Mouse (Mus musculus) ES-E14 (cell line): ENCODE measurements around the gene Prpf4b. TPM values are rescaled to one million over a fixed set of nuclear protein-coding genes. Genes with fewer than 3 reads are reported as not detected.
"Not testable (repeated sequence)": the region's sequence is repeated elsewhere in the genome, so short reads cannot be mapped to it uniquely, and the experiment has no call there.

Experiments
- DNase-seq: peaks from one replicate; pipeline ENCODE4 v3.0.0-alpha.2; 2013; ENCODE audit warnings: low read depth, low spot score
- H3K27ac ChIP-seq: 2 replicates; pipeline ENCODE4 v1.5.1; 2012; ENCODE audit warnings: low read depth, mild to moderate bottlenecking, low read length, moderate library complexity, mixed read lengths; ENCODE audit not compliant: poor library complexity, insufficient read depth, severe bottlenecking
- H3K36me3 ChIP-seq: 2 replicates; pipeline ENCODE4 v1.6.1; 2012; ENCODE audit warnings: mild to moderate bottlenecking, low read length, moderate library complexity, mixed read lengths; ENCODE audit not compliant: control insufficient read depth, poor library complexity, insufficient read depth, severe bottlenecking
- H3K4me1 ChIP-seq, 2 experiments: fragments of 150-350 bp in 1 of 2; sonication (generic) in 1 of 2; 2 replicates each; pipeline ENCODE4 v1.6.1; 2012; ENCODE audit warnings: low read length in 2 of 2, mild to moderate bottlenecking in 1 of 2, mixed read lengths in 1 of 2; ENCODE audit not compliant: control insufficient read depth in 2 of 2, insufficient read depth in 2 of 2, poor library complexity in 1 of 2
- H3K4me3 ChIP-seq, 2 experiments: fragments of 150-350 bp in 1 of 2; sonication (generic) in 1 of 2; 2 replicates each; pipeline ENCODE4 v1.5.1; 2012; ENCODE audit warnings: low read length in 2 of 2, low read depth in 1 of 2, mild to moderate bottlenecking in 1 of 2, mixed read lengths in 1 of 2; ENCODE audit not compliant: insufficient read depth in 1 of 2, poor library complexity in 1 of 2, severe bottlenecking in 1 of 2
- H3K9ac ChIP-seq: 2 replicates; pipeline ENCODE4 v1.6.1; 2012; ENCODE audit warnings: low read depth, mild to moderate bottlenecking, low read length, mixed read lengths; ENCODE audit not compliant: poor library complexity, insufficient read depth, severe bottlenecking
- H3K9me3 ChIP-seq: fragments of 150-350 bp; sonication (generic); 2 replicates; pipeline ENCODE4 v1.6.1; 2012; ENCODE audit warnings: low read depth, mild to moderate bottlenecking, low read length; ENCODE audit not compliant: control insufficient read depth, insufficient read depth
- CHD2 ChIP-seq: IDR thresholded peaks from 2 replicates; pipeline ENCODE4 v1.6.1; 2014; ENCODE audit warnings: mild to moderate bottlenecking, low read depth, low read length, inconsistent platforms
- HCFC1 ChIP-seq: IDR thresholded peaks from 2 replicates; pipeline ENCODE4 v1.6.1; 2012; ENCODE audit warnings: low read length, inconsistent platforms, borderline replicate concordance; ENCODE audit not compliant: insufficient read depth
- MAFK ChIP-seq: IDR thresholded peaks from 2 replicates; pipeline ENCODE4 v1.6.1; 2014; ENCODE audit warnings: mild to moderate bottlenecking, low read depth, low read length, inconsistent platforms; ENCODE audit not compliant: insufficient read depth
- ZC3H11A ChIP-seq: IDR thresholded peaks from 2 replicates; pipeline ENCODE4 v1.6.1; 2012; ENCODE audit warnings: low read depth, mild to moderate bottlenecking, inconsistent platforms, low read length, borderline replicate concordance
- ZNF384 ChIP-seq: IDR thresholded peaks from 2 replicates; pipeline ENCODE4 v1.6.1; 2012; ENCODE audit warnings: low read depth, low read length, inconsistent platforms
- in situ Hi-C, 2 experiments: fragments of 600-800 bp; cut with MboI; formaldehyde crosslinking; loops; one replicate each; pipeline ENCODE4 v1.15.1; 2025; ENCODE audit warnings: low sequenced_read_pairs in 2 of 2, inconsistent platforms in 1 of 2; ENCODE audit not compliant: unreplicated experiment in 2 of 2
- total RNA-seq: library from RNA; depleted of rRNA; stranded (reverse); fragments of 300-350 nt; gene quantifications from 2 replicates; pipeline ENCODE4 v1.2.3, GENCODE M21; 2012

Gene Prpf4b
- total RNA-seq, 1 experiment: 85.3 TPM

DNA sequence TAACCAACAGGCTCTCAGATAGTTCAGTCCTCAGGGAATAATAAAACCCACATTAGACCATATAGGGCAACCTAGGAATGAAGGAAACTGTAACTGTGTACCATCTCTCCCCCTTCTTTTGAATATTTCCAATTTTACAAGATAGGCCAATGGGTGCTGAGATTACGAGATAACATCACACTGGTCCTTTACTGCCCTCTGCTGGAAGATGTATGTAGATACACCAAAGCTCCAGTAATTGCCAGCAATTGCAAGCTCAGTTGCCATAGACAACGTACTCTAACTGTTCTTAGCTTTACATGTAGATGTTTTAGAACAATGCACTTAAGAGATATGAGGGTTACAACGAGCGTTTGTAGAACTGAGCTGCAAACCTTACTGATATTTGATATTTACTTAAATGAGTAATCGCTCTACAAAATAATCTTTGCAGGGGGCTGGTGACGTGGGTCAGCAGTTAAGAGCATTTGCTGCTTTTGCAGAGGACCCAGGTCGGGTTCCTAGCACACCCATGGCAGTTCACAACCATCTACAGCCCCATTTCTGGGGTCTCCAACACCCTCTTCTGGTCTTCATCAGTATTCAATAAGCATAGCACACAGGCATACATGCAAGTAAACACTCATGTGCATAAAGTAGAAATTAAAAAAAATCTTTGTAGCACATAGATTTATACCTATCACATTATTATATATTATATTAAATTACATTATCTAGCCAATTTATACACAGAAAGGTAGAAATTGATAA, 10.5 kb upstream of the Prpf4b start:
- in situ Hi-C loops: loop anchor here in 1 of 2 experiments (5.0 to 10.0 kb wide), 2 partner anchors 120 to 212 kb away; partner anchors contain the start of gene Pxdc1
- no peaks in the 10 kb centered on the region for H3K36me3 ChIP-seq
- H3K27ac ChIP-seq: no peak overlapping the region
- no peak overlapping the region for H3K4me3 ChIP-seq
- no peak for TF ChIP-seq ZNF384
- TF ChIP-seq HCFC1: no peak
- peak; percentile 93 for TF ChIP-seq ZC3H11A
- no peak overlapping the region for H3K9ac ChIP-seq
- DNase-seq: no peak
- no peaks in the 10 kb centered on the region for H3K4me1 ChIP-seq
- no peaks in the 10 kb centered on the region for H3K9me3 ChIP-seq

DNA sequence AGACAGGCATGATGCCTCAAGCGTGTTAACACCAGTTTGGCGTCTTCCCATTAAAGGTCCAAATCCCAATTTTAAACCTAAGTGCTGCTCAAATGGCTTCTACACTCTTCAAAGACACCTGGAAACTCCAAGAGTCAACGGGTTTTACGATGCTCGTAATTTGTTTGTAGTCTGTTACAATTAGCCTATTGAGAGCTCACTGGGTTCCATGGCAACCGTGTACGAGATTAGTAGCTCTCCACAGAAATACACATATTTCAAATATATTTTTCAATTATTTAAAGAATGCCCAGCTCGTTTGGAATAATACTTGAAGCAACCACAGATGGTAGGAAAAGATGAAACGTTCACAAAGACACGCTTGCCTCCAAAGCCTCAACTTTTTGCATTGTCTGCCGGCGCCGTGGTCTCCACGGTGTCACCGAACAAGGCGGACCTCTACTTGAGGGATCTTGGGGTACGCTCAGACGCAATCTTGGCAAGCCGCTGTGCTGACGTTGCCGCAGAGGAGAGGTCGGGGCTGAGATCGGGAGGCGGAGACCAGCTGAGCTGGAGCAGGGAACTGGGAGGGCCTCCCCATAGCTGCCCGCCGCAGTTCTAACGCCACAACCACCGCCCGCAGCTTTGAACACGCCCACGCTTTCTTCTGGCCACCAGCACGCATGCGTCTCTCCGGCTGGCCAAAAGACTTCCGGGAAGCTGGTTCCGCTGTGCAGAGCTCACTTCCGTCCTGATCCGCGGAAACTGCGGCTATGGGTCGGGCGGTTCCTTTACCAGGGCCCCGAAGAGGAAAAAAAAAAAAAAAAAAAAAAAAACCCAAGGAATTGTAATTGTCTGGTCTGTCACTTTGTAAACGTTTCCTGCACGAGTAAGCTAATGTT, 1.1 kb upstream of the Prpf4b start:
- Histone ChIP-seq H3K9ac (peak overlapping the region; percentile 83), H3K4me3 (peak overlapping the region; percentile 70 to 97), H3K36me3 (peaks cover 1% of the 10 kb centered on the region; the same call in 1 of the 2 replicates), H3K9me3 (no peaks in the 10 kb centered on the region), H3K27ac (no peak overlapping the region), H3K4me1 (0 out of 4 replicates have a peak, but pooled peaks cover 0 to 2% of the 10 kb centered on the region in 2 experiments)
- TF ChIP-seq MAFK (no peak), CHD2 (no peak), ZC3H11A (no peak), HCFC1 (peak; percentile 81), ZNF384 (peak; percentile 99)
- in situ Hi-C loops: no loop called here
- DNase-seq: peak; percentile 90

DNA sequence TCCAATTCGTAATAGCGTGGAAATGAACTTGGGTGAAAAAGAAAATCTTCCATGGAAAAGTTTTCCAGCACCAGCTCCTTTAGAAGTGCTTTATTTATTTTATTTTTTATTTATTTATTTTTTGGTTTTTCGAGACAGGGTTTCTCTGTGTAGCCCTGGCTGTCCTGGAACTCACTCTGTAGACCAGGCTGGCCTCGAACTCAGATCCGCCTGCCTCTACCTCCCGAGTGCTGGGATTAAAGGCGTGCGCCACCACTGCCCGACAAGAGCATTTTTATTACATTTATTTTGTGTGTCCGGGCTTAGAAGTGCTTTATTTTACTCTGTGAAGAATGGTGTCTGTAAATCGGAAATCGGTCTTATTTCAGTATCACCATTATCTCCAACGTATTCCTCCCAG, 366 bp upstream of the Prpf4b start:
- H3K9ac ChIP-seq: peak overlapping the region; percentile 95; the same call in 1 of the 2 replicates
- H3K4me1 ChIP-seq, H3K36me3 ChIP-seq, DNase-seq, H3K9me3 ChIP-seq, in situ Hi-C loops, H3K27ac ChIP-seq: not testable (repeated sequence)
- H3K4me3 ChIP-seq: peak overlapping the region; percentile 70 to 97

DNA sequence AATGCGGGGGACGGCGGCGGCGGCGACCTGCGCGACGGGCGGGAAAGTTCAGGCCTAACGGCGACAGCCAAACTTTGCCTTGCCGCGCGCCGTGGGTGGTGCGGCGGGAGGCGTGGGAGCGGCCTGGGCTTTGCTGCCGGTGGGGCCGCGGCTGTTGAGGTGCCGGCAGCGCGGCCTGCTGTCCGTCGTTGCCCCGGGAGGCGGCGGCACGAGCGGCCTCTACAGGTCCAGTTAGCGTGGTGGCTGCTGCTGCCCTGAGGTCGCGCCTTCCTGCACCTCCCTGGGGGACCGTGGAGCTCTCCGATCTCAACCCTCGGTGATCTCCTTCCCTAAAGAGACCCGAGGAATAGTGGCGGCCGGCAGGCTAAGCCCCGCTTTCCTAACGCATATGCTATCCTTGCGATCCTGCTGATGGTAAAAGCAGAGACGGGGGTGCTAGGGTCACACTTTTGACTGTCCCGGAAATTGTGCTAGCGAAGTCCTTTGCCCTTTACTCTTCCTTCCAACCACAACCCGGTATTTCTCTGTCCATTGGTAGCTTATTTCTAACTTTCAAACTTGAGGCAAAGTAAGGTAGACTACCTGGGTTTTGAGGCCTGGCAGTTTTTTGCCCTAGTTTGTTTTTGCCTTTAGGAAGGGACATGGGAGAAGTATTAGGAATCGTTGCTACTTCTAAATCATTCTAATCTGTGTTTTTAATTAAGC, 791 bp downstream of the Prpf4b start:
- no peaks in the 10 kb centered on the region for H3K9me3 ChIP-seq

More for the DNA sequence above, 791 bp downstream of the Prpf4b start:
- Histone ChIP-seq H3K27ac (peak overlapping the region; percentile 79), H3K4me3 (peak overlapping the region; percentile 70 to 97), H3K36me3 (peaks cover 6% of the 10 kb centered on the region; the same call in 1 of the 2 replicates), H3K9ac (peak overlapping the region; percentile 95), H3K4me1 (0 out of 4 replicates have a peak, but pooled peaks cover 0 to 2% of the 10 kb centered on the region in 2 experiments)
- in situ Hi-C loops: no loop called here
- TF ChIP-seq ZNF384 (no peak), MAFK (no peak), ZC3H11A (no peak), CHD2 (no peak), HCFC1 (no peak)
- no peak for DNase-seq
